Mouse (Mus musculus): Measurements from ENCODE around the gene Nr1h4.

Nr1h4 gene

DNA sequence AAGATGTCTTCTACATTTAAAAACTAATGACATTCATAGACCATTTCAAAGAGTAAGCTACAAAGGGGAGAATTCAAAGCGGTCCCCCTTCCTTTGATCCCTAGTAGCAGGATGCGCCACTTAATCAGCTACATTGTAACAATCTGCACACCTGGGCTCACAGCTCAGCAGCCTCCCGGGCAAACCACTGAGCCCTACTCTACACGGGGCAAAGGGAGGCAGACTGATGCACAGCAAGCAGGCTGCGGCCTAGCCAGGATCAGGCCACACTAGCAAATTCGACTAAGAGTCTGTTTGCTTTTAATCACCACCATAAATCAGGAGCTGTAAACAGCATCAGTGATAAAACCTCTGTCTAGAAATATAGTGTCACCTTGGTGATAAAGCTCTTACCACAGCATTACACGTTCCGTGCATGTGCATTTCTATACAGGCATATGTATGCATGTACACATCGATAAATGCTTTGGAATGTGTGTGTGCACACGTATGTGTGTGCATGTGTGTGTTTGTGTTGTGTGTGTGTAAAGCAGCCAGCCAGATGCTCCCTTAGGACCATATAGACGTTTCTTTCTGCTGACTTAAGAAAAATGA is 108.5 kb downstream of the Nr1h4 start:
- DNase-seq, result no peak

DNA sequence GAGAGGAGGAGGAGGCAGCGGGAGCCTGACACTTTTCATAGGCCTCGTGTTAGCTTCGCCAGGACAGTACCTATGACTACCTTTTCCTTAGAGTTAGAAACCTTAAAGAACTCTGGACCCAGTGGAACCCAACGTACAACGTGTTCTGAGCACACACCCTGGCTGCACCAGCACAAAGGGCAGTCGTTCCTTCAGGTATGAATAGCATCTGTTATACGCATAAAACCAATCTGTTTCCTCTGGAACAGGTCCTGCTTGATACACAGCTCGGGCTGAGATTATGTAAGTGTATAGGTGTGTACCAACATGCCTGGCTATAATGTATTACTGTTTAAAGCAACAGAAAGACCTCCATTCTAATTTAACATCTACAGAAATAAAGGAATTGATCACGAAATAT is 109.2 kb downstream of the Nr1h4 start:
- no peak for DNase-seq

DNA sequence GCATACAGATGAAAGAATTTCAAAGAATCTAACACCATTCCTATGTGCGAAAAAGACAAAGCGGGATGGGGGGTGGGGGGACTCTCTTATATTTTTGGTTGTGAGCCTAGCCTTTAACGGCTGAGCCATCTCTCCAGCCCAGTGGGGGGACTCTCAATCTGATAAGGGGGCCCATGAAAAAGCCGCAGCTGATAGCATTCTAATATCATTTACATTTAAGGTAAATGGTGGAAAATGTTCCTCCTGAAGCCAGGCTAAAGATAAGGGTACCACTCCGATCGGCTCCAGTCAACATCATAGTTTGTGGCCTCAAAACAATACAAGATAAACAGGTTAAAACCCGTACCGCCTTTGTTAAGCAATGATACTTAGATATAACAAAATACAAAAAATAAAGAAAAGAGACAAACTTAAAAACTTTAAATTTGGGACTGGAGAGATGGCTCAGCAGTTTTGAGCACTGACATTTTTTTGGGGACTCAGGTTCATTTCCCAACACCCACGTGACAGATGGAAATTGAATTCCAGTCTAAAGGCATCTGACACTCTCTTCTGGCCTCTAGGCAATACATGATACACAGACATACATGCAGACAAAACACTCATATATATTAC is 110.1 kb downstream of the Nr1h4 start:
- no peak for DNase-seq

DNA sequence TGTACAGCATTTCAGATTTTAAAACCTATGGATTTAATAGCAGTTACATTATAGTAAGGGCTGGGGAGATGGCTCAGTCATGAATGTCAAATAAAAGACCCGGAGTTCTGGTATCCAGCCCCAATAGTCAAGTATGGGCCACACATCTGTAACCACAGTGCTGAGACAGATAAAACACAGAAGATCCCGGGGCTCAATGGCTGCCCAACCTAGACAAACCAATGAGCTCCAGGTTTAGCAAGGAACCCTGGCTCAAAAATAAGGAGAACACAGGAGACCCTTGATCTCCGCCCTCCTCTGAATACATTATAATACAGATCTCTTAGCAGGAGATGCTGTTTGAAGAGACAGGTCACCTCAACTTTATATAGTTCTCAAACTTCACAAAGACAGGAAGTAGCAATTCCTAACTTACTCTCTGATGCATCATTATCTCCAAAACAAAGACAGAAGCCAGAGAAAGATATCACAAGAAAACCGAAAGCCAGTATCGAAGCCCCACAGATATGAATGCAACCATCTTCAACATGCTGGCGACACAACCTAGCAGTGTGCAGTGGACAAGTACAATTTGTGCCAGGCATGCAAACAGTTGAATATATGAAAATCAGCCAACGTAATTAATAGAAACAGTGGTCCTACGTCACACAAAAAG is 110.8 kb downstream of the Nr1h4 start:
- DNase-seq, result no peak

DNA sequence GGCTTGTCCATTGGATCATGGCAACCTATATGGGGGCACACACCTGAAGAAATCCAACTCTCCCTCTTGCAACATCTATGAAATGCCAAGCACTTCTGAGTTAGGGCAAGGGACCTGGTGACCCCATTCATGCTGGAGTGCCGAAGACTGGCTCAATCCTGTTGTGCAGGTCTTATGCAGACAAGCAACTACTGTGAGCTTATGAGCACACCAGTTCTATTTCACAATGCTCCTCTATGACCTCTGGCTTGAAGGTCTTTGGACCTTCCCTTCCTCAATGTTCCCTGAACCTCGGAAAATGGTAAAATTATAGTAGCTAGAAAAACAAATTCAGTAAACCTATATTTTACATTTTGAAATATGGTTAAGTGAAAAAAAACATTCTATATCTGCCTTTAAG is 115.4 kb downstream of the Nr1h4 start:
- no peak for DNase-seq

DNA sequence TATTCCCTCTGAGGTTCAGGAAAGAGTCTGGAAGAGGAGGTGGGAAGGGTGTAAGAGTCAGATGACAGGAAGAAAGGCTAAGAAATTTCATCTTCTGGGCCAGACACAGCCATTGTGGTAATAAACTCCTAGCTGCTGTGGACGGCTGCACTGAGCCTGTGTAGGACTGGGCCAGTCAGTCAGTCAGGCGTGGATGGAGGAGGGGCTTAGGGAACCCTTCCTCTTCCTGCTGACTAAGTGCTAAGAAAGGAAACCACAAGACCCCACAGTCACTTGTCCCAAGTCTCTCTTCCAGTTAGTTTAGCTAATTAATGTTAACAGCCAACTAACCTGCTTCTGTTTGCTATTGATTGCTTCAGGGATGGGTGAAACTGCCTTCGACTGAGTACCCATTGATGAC is 117.9 kb downstream of the Nr1h4 start:
- DNase-seq, result no peak

DNA sequence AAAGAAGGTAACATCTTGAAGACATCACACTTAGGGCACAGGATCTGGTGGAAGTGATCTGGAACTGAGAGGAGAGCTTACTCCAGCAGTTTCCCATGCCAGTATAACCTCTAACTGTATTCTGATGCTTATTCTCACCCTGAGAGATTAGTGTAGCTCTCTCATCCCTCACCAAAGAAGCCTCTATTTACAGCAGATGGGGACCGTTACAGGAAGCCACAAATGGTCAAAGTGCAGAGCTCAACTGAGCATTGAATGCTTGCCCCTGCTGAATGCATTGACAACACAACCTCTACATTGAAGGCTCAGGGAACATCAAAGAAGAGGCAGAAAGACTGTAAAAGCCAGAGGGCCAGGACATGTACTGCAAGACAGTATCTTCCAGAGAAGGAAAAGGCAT is 125.8 kb downstream of the Nr1h4 start:
- no peak for DNase-seq

DNA sequence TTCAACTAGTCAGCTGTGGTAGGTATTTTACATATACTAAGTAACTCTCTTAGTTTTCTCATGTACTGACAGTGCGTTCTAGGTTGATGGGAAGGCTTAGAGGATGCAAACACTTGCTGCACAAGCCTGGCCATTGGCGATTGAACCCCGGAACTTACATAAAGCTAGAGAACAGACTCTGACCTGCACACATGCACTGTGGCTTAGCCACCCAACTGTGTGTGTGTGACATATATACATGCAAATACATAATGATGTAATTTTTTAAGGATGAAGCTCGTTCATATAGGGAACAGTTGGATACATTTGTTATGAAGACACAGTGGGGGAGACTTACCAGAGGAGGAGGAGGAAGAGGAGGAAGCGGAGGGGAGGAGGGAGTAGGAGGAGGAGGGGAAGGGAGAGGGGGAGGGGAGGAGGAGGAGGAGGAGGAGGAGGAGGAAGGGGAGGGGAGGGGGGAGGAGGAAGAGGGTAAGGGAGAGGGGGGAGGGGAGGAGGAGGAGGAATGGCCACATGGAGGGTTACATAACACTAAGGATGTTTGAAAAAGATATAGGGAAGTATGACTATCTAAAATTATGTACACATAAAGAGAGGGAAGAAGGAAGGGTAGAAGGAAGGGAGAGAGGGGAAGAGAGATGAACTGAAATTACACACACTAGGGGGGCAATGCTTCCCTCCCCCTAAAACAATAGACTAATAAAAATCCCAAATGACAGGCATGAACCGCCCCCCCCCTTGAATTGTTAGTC is 126.5 kb downstream of the Nr1h4 start:
- no peak for DNase-seq

DNA sequence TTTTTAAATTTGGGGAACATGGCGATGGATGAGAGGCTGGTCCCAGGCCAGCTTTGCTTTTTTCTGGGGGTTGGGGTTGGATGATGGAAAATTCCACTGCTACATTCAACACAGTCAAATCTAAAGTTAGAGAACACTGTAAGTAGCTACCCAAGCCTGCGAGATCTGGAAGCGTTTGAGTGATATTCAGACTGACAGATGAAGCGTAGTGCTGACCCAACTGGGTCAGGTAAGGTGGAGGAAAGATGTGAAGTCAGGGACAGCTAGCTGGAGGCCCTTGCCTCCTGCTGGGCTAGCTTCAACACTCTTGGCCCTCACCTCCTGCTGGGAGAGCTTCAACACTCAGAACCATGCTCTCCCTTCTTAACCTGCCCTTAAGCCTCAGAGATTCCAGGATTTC is 128.4 kb downstream of the Nr1h4 start:
- no peak for DNase-seq
